Mouse (Mus musculus) adrenal gland, adult 2 months (tissue): ENCODE measurements at regions not wholly inside any gene's neighbourhood (a gene's known extent, or its start where the extent isn't known, plus 50 kb on each side); places are given as distances from the start of the nearest gene placed in this dataset.
A peak's percentile ranks its signal among the peaks of the same experiment; 100 is the strongest.

Experiments
- DNase-seq: peaks from one replicate; pipeline ENCODE4 v3.0.0; 2021

DNA sequence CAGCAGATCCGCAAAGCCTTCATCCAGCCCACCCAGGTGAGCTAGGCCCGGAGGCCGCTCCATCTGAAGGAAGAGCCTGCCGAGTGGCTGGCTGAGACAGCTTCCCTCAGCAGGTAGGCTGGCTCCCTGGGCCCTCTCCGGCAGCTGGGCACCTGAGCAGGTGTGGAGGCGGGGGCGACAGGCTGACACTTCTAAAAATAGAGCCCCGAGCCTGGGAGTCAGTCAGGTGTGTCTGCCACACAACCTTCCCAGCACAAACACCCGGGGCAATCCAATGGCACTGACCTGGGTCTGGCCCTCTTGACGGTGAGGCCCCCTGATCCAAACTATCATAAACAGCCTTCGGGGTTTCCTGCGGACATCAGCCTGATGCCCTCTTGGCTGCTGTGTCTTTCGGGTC is 58.5 kb downstream of the Zfp36l2 start:
- no peak for DNase-seq

DNA sequence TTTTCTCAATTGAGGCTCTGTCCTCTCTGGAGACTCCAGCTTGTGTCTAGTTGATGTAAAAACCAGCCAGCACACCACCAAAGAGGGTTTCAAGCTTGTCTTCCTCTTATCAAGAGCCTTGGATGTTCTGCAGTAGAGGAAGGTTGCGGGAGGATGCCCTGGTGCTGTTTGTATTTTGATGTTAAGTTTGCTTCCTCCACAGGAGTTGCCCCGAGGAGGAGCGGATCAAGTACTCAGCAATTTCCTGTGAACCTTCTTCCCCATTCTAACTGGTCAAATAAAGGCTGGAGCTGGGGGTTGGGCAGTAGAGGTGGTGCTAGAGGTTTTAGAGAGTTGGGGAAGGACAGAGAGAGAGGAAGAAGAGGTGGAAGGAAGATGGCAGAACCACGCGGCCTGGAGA is 59.5 kb downstream of the Zfp36l2 start:
- DNase-seq = no peak

DNA sequence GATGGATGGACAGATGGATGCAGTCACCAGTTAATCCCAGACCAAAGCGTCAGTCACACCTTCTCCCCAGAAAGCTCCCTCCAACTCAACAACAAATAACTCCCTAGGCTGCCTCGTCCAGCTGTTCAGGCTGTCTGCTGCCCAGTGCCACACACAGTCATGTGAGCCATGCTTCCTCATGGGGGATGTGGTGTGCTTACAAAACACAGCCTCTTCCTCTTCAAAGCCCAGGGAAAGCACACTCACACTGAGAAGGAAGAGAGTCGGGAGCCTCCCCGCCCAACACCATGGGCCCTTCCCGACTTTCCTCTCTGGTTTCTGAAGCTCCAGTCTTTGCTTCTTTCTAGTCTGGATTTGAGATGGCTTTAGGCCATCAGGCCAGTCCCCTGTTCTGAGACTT is 61.6 kb downstream of the Zfp36l2 start:
- peak; percentile 19 for DNase-seq

DNA sequence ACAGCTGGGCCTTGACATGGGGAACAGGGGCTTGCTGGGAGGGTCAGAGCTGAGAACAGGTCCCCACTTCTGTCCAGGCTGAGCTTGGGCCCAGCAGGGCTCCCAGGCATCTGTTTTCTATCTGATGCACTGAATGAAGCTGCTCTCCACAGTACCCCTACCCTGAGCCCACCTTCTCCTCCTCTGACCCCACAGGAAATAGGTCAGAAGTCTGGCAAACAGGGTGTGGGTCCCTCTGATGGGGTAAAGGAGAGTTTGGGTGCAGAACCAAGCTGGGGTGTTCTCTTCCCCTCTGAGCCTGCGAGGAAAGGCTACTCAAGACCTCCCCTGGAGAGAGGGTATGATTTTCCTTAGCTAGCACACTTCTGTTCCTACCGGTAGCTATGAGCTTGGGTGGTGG is 64.6 kb downstream of the Zfp36l2 start:
- no peak for DNase-seq

DNA sequence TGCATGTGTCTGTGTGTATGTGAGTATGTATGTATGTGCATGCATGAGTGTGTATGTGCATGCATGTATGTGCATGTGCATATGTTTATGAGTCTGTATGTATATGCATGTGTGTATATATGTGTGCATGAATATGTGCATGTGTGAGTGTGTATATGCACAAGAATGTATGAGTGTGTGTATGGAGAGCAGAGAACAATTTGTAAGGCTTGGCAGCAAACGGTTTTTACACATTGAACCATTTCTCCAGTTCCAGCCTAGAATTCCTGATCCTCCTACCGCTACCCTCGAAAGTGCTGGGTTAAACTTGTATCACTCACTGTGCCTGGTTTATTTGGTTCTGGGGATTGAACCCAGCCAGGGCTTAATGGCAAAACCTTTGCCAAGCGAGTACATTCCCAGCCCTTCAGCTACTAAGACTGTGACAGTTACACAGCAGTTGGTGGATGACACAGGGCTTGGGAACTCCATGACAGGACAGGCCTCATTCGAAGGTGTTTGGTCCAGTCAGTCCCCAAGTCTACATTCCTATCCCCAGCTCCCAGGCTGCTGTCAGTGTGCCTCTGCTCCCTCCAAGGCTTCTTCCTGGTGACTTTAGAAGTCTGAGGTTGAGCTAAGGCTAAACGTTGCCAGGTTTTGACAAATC is 65.1 kb downstream of the Zfp36l2 start:
- no peak for DNase-seq

DNA sequence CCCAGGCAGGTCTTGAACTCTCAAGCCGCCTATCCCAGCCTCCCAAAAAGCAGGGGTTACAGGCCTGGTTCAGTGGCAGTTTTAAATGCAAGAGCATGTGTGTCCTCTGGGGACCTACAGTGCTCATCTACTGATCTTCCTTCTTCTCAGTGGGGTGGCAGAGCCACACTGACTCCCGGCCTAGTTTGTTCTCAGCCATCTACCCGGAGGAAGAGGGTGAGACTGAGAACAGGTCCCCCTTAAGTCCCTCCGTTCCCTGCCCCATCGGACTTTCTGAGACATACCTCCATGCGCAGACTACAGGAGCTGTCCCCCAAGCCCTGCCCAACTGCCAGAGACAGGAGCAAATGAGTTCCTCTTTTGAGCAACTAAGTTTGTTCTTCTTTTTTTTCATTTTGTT is 66.5 kb downstream of the Zfp36l2 start:
- no peak for DNase-seq

DNA sequence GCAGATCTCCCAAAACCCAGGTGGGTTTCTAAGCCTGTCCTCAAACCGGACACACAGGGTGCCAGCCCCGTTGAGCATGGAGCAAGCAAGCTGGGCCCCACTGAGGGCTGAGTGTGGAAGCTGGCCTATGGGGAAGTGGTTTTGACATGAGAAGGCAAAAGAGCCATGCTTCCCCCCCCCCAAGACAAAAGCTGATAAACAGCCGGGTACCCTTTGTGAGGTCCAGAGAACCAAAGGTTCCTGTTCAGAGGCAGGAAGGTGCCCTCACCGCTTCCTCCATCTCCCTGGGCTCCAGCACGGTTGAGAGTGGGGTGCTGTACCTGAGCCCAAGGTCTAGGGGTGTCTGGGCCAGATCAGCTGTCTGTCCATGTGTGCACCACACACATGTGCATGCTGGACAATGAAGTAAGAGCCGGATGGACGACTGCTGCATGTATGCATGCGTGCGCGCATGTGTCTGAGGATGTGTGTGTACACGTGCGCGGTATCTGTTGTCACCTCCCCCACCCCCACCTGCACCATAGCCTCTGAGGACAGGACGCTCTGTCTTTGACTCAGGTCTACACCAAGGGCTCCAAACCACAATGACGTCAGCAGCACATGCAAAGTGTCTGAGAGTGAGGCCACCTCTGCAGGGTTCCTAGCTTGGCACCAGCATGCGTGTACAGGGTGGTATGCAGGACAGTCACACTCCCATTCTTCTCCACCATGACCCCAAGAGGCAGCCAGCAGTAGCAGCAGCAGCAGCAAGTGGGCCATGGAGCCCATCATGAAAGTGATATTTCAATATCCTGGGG is 68.3 kb downstream of the Zfp36l2 start:
- no peak for DNase-seq

DNA sequence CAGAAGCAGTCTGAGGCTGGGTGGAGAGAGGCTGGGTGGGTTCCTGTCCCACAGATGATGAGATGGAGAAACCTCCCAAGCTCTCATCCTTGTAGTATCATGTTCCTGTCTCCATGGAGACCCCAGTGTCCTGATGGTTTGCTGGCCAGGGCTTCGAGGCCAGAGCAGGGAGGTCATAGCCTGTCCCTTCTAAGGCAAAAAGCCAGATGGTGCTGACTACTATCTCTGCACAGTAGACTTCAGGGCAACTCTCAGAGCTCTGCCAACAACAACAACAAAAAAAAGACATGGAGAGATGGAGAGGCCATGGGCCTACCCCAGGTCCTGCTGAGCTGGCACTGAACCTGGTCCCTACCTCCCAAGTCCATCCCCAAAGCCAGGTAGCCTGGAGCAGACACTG is 69.0 kb downstream of the Zfp36l2 start:
- DNase-seq = no peak

DNA sequence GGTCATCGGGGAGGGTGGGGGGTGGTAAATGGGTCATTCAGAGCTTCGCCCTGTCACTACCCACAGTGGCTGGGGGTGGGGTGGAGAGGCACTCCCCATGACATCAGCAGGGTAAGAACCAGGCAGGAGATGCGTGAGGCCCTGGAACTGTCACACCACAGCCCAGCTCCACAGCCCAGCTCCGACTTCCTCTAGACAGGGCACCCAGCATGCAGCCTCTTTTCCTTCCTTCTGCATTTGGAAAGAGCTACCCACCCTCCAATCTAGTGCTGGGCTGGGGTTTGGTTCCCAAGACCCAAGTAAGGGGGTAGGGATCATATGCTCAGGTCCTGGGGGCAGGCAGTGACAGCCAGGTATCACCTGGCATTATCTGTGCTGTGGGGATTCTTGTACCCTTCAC is 69.5 kb downstream of the Zfp36l2 start:
- peak; percentile 39 for DNase-seq

DNA sequence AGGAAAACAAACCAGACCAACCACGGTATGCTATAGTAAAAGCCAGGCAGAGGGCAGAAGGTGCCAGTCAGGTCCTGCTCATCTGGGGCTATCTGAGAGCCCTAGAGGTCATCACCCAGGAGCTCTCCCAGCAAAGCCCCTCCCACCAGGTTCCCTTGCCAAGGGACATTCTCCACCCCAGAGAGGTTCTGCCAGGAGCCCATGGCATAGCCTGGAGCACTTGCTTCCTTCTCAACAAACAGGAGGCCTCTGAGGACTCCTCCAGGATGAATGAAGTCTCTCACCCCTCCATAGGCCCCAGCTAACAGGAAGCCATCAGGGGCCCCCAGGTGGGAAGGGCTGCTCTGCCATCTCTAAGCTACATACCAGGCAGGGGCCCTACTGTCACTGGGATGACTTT is 70.0 kb downstream of the Zfp36l2 start:
- DNase-seq = peak; percentile 68

DNA sequence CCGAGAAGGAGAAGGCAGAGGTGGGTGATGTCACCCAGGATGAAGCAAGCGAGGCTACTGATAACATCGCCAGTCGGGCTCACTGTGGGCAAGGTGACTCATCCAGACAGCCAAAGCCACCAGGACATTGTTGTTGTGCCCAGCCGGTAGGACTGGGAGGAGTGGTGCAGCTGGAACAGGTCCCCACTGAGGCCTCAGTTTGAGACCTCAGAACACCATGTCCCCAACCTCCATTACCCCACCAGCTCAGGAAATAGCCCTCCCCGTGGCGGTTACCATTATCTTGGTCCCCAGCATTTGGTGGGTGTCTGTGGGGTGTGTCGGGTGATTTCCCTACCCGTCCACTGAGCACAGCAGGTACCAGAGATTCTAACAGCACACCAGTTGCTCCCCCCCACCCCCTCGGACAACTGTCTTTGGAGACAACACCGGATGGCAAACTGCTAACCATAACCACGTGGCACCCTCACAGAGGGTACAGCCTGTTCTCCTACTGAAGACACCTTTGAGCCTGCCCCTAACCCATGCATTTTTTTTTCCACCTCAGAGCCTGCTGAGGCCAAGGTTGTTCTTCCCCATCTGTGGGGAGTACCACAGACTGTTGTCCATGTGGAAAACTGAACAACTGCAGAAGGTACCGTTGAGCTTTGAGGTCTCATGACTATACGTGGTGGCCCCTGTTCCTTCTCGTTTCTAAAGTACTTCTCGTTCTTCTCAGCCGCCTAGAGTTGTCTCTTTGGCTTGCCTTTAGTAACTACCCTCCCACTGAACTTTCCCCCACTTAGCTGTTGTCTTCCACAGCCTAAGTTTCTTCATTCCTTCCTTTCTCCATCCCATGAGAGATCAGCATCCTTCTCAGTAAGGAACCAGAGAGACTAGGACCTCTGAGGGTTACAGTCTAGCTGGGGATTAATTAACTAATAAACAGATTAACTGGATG is 71.1 kb downstream of the Zfp36l2 start:
- DNase-seq = peak; percentile 85

DNA sequence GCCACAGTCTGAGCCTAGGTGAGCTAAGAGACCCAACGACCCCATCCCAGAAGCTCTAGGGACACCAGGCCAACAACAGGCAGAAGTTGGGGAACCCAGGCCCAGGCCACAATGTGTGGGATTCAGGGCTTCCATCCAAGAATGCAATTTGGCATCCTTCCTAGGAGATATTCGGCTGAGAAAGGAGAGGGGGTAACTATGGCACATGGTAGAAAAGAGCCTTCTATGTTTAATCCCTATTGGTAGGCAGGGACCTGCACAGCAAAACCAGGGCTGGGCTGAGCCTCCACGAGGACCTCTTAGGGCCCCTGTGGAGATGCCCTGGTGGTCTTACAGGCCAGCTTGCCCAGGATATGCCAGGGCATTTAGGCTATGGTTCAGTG is 71.8 kb downstream of the Zfp36l2 start:
- no peak for DNase-seq

DNA sequence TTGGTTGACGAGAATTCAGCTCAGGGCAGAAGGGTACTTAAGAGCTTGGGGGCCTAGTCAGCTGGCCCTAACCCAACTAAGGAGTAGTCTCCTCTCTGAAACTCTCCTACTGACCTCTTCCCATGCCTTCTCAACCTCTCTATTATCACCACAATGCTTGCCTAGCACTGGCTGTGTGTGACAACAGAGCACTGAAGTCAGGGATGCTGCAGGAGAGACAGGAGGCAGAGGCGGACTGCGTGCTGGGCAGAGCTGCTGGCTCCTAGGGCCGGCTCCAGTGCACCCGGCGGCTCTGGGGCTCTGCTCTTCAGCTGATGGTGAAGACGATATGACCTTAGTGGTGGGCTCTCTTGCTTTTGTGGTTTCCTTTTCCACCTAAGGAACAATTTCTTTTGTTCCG is 72.6 kb downstream of the Zfp36l2 start:
- no peak for DNase-seq

DNA sequence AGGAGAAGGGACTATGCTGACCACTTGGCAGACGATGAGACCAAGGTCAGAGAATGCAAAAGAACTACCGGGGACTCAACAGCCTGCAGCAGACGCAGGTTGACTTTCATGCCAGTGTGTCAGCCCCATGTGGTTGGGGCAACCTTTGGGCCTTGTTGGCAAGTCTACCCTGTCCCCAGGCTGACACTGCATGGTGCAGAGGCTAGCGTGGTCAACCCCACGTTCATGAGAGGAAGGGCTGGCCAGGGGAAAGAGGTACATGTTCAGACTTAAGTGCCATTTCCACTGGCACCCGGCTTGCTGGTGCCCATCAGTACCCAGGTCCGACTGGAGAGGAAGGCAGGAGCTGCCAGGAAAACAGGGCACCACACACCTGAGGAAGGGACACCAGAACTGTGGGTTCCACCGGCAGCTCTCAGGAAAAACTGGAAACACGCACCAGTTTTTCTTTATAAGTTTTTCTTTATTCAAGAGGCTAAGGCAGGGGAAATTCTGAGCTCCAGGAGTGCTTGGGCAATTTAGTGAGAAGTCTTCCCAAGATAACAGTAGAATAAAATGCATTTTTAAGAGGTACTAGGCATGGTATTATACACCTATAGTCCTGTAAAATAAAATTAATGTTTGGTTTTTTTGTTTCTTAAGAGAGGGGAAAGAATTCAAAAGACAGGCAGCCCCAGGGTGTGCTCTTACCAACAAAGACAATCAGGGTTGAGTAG is 73.3 kb downstream of the Zfp36l2 start:
- no peak for DNase-seq

DNA sequence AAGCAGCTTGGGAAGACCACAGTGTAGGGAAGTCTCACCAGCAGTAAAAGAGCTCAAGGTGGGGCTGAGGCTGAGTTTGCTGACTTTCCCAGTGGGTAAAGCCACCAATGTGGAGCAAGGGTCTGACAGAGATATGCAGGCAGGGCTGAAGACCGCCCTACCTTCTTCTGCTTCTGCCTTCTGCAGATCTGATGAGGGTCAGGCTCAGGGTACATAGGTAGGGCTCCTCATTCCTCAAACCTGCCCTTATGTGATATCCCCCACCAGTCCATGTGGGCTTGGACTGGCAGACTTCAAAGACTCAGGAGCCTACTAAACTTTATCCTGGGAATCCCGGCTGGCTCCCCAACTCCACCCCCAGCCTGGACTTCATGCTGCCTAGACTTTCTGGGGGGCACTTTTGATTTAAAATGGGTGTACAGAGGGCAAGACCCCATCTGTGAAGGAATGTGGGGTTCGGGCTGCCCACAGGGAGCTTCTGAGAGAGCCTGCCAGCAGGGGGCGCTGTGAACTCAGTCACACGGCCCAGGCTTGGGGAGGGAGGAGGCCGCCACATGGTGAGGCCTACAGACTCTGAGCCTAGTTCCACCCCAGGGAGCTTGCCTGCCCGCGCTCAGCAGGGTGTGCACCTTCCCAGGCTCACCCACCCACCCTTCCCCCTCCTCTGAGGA is 74.0 kb downstream of the Zfp36l2 start:
- peak; percentile 91 for DNase-seq

DNA sequence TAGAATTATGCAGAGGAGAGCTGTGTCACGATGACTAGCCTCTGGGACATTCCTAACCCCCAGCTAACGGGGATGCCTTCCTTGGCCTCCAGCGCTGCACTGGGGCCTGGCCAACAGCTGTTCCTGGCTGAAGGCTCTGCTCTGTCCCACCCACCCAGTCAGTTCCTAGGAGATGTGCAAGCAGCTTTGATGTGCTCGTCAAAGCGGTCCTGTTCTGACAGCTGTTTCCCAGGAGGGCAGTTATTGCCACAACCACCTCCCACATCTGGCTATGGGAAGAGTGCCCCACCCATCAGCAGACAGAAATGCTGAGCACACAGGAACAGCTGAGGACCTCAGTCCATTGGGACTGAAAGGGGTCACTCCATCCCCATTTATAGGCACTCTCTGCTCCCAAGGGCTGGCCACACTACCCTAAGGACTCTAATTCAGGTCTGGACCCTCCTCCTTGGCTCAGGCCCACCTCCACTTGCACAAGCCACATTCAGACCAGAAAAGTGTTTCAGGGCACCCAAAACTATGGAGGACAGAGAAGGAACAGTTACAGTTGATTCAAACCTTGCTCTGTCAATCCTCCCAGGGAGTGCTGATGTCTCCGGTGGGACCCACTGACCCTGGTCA is 75.2 kb downstream of the Zfp36l2 start:
- peak; percentile 47 for DNase-seq

DNA sequence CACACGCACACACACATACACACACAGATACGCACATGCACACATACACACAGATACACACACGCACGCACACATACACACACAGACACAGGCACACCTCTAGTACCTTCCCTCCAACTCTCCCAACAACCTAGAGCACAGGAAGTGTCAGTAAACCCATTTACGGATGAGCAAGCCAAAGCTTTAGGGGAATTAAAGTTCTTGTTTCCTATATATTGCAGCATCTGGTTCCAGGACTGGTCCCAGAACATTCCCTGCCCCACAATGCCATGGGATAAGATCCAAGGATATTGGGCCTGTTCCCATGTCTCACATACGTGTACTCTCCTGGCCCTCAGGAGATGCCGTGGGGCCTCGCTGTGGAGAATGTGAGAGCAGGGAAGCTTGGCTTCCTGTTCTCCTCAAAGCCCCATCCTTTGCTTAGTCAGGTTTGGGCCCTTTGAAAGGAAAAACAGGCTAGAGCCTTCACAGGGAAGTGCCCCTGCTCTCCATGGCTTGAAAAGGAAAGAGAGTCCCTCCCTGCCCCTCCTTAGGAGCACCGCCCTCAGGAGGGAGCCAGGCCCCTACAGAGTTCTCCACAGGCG is 75.9 kb downstream of the Zfp36l2 start:
- DNase-seq = no peak

DNA sequence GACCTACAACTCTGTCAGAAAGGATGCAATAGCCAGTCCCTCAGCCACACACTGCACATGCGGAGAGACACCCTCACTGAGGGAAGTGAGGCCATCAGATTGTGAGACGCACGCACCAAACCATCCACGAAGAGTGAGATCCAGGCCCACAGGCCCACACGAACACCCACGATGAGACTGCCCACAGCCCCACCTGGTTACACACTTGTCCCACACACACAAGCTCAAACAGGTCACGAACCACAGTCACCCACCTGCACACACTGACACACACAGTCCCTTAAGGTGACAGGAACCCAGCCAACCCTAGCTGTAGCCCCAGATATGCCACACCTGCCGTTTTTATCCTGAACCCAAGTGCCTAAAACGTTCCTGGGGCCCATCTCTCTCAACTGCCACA is 76.8 kb downstream of the Zfp36l2 start:
- no peak for DNase-seq

DNA sequence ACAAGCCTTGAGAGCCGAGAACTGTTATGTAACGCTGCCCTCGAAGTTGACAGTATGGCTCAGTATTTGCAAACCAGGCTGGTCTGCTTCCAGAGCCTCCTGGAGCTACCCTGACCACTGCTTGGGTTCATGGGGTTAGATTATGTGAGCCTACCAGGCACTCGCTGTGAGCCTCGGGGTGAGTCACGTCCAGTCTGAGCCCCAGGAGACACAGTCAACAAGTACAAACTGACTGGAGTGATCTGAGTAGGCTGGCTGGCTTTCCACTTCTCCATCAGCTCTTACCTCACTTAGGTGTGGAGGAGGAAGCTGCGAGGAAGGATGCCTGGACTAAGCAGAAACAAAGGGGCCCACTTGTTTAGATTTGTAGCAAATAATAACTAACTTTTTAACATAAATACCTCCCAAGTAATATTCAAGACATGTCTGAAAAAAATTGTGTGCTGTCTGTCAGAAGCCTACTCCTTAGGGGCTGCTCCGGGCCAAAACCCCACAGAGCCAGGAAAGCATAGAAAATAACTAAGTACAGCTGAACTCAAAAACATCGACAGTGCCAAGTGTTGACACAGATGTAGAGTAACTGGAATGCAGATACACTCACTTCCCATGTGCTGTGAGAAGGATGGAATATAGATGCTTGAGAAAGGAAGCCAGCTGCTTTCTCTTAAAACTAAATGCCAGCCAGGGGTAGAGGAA is 77.6 kb downstream of the Zfp36l2 start:
- peak; percentile 27 for DNase-seq
